Mouse (Mus musculus) lung, adult 2 months (tissue): ENCODE results near the gene Ctnna3.
"Not testable (repeated sequence)": the region's sequence is repeated elsewhere in the genome, so short reads cannot be mapped to it uniquely, and the experiment has no call there.

Experiments used
- CTCF ChIP-seq: fragments of 200-500 bp; IDR thresholded peaks from 2 replicates; pipeline ENCODE4 v1.5.1; 2011; ENCODE audit warnings: mild to moderate bottlenecking, low read length, control low read depth; ENCODE audit not compliant: insufficient read depth
- POLR2A ChIP-seq: fragments of 200-500 bp; IDR thresholded peaks from 2 replicates; pipeline ENCODE4 v1.6.1; 2011; ENCODE audit warnings: low read depth, mild to moderate bottlenecking, control low read depth, low read length, borderline replicate concordance; ENCODE audit errors: extremely low read depth

- not testable (repeated sequence) for TF ChIP-seq POLR2A, CTCF
These were observed 18.2 kb upstream of the Ctnna3 start for GRCm38 (mm10) chr10:63411674-63412073.
